Mouse (Mus musculus): ENCODE measurements at regions not wholly inside any gene's neighbourhood (a gene's known extent, or its start where the extent isn't known, plus 50 kb on each side); places are given as distances from the start of the nearest gene placed in this dataset.

GRCm38 (mm10) chr15:17245096-17245495 is 516.5 kb downstream of the Cdh9 start:
- in situ Hi-C loops (cut with MboI, MseI), result no loop called here

DNA sequence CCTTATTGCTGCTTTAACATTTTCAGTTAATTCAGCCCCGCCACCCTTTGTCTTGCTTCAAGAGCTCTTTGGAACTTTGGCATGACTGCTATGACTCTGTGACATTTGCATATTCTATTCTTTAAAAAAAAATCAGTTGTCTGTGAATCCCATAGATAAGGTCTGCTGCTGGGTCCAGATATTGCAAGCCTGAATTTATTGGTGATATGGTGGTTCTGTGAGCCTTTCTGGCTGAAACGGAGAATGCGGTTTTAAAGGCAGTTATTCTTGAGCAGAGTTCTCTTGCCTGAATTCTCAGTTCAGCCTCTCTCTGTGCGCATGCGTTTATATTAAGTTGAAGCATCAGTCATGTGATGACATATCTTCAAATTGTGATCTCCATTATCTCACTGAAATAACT is 560.7 kb downstream of the Cdh9 start:
- in situ Hi-C loops (cut with MboI, MseI), result no loop called here

All from T-helper 17 cell (primary cell).